Mouse (Mus musculus) stomach, postnatal 0 days (tissue): ENCODE results near the gene Dcaf6. TPM values are rescaled to one million over a fixed set of nuclear protein-coding genes. Genes with fewer than 3 reads are reported as not detected.
"Not testable (repeated sequence)": the region's sequence is repeated elsewhere in the genome, so short reads cannot be mapped to it uniquely, and the experiment has no call there.

Source experiments
- ATAC-seq: fragments of 200-750 bp; cut with Nextera tagmentation; 2 replicates; pipeline ENCODE4 v1.8.0; 2017; ENCODE audit not compliant: low FRiP score, low TSS enrichment
- DNase-seq: peaks from one replicate; pipeline ENCODE4 v3.0.0-alpha.2; 2016; ENCODE audit warnings: low spot score
- H3K27ac ChIP-seq: fragments of 300-500 bp; sonication (generic); replicated peaks from 2 replicates; pipeline ENCODE4 v1.5.1; 2014; ENCODE audit warnings: mild to moderate bottlenecking, control low read depth
- H3K27me3 ChIP-seq: fragments of 300-500 bp; sonication (generic); 2 replicates; pipeline ENCODE4 v1.6.1; 2014; ENCODE audit warnings: low read length; ENCODE audit not compliant: control insufficient read depth, insufficient read depth
- H3K36me3 ChIP-seq: fragments of 300-500 bp; sonication (generic); 2 replicates; pipeline ENCODE4 v1.6.1; 2014; ENCODE audit warnings: low read length, mixed read lengths; ENCODE audit not compliant: control insufficient read depth, insufficient read depth
- H3K4me1 ChIP-seq: fragments of 300-500 bp; sonication (generic); replicated peaks from 2 replicates; pipeline ENCODE4 v1.6.1; 2014; ENCODE audit warnings: antibody characterized with exemption; ENCODE audit not compliant: control insufficient read depth, insufficient read depth
- H3K4me2 ChIP-seq: fragments of 300-500 bp; sonication (generic); replicated peaks from 2 replicates; pipeline ENCODE4 v1.6.1; 2014; ENCODE audit warnings: low read depth, mild to moderate bottlenecking, control low read depth, moderate library complexity
- H3K4me3 ChIP-seq: fragments of 300-500 bp; sonication (generic); 2 replicates; pipeline ENCODE4 v1.5.1; 2014; ENCODE audit warnings: low read depth, low read length, control low read depth
- H3K9ac ChIP-seq: fragments of 300-500 bp; sonication (generic); 2 replicates; pipeline ENCODE4 v1.6.1; 2014; ENCODE audit warnings: mild to moderate bottlenecking, low read length, control low read depth, mixed read lengths
- H3K9me3 ChIP-seq: fragments of 300-500 bp; sonication (generic); 2 replicates; pipeline ENCODE4 v1.6.1; 2016; ENCODE audit warnings: low read length; ENCODE audit not compliant: control insufficient read depth
- CTCF ChIP-seq: IDR thresholded peaks from 2 replicates; pipeline ENCODE4 v1.5.1; 2016; ENCODE audit warnings: antibody characterized with exemption, low read depth, mild to moderate bottlenecking, moderate library complexity
- EP300 ChIP-seq: optimal IDR thresholded peaks from 2 replicates; pipeline ENCODE3; 2016; ENCODE audit warnings: antibody characterized with exemption
- WGBS: fragments of 180-500 bp; shearing (Covaris S2); extraction: QIAGEN DNeasy Blood & Tissue Kit; methylation state at CpG from one replicate; pipeline ENCODE4 v1.1.7; 2014; 5-methylcytosine and 5-hydroxymethylcytosine counted together
- polyA plus RNA-seq: library from polyadenylated mRNA; unstranded; fragments of >200 nt; fragmentation: Nextera tagmentation; extraction: Ambion mirVana; gene quantifications from 2 replicates; pipeline ENCODE4 v1.2.1, GENCODE M21; 2015

Dcaf6 gene
- polyA plus RNA-seq, 1 experiment from 2014 or later = 9.6 TPM

GRCm38 (mm10) chr1:165344453-165344852 is 115.8 kb downstream of the Dcaf6 start:
- no peak for ATAC-seq
- H3K4me1 ChIP-seq = no peaks in the 10 kb centered on the region
- no peak overlapping the region for H3K4me3 ChIP-seq
- H3K36me3 ChIP-seq = no peaks in the 10 kb centered on the region
- H3K27me3 ChIP-seq = no peaks in the 10 kb centered on the region
- no peak overlapping the region for H3K9ac ChIP-seq
- no peak overlapping the region for H3K27ac ChIP-seq
- DNase-seq = no peak
- no peak overlapping the region for H3K4me2 ChIP-seq
- no peaks in the 10 kb centered on the region for H3K9me3 ChIP-seq
- 65% methylated on average over 4 of the region's 4 CpGs for WGBS
- TF ChIP-seq EP300 (no peak), CTCF (no peak)

GRCm38 (mm10) chr1:165342126-165342525 is 118.1 kb downstream of the Dcaf6 start:
- Histone ChIP-seq H3K4me2 (no peak overlapping the region), H3K4me3 (no peak overlapping the region), H3K27me3 (no peaks in the 10 kb centered on the region), H3K4me1 (no peaks in the 10 kb centered on the region), H3K27ac (no peak overlapping the region), H3K9me3 (no peaks in the 10 kb centered on the region), H3K9ac (no peak overlapping the region), H3K36me3 (no peaks in the 10 kb centered on the region; the same call in 1 of the 2 replicates)
- no peak for DNase-seq
- TF ChIP-seq CTCF (no peak), EP300 (no peak)
- no peak for ATAC-seq
- 73% methylated on average over 7 of the region's 7 CpGs for WGBS

- Histone ChIP-seq H3K4me3 (no peak overlapping the region), H3K36me3 (peaks cover 8% of the 10 kb centered on the region; the same call in 1 of the 2 replicates), H3K4me1 (no peaks in the 10 kb centered on the region), H3K27ac (no peak overlapping the region), H3K27me3 (no peaks in the 10 kb centered on the region), H3K9me3 (no peaks in the 10 kb centered on the region), H3K9ac (no peak overlapping the region), H3K4me2 (no peak overlapping the region)
- 69% methylated on average over 3 of the region's 3 CpGs for WGBS
- ATAC-seq (no peak), DNase-seq (no peak)
- TF ChIP-seq CTCF = no peak
- no peak for TF ChIP-seq EP300
Measured at GRCm38 (mm10) chr1:165332797-165333196, 127.5 kb downstream of the Dcaf6 start.

DNA sequence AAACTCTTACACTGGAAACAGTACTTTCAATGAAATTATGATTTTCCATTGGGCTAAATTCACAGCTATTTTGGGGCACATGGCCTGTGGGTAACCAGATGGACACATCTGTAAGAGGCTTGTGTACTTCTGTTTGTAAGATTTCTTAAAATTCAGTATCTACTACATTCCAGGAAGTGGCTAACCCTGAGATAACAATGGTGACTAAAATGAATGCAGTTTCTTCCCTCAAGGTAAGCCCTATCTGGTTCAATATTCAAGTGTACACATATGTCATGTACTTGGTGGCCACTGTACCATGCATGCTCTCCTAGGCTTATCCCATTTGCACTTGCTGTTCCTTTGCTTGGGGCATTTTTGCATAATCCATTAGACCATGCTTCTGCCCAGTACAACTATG is 129.4 kb downstream of the Dcaf6 start:
- ATAC-seq (no peak), DNase-seq (no peak)
- no peak overlapping the region for H3K27ac ChIP-seq
- no peak overlapping the region for H3K4me3 ChIP-seq
- no peaks in the 10 kb centered on the region for H3K4me1 ChIP-seq
- H3K4me2 ChIP-seq = no peak overlapping the region
- H3K36me3 ChIP-seq = 0 out of 2 replicates have a peak, but pooled peaks cover 5% of the 10 kb centered on the region
- no peak for TF ChIP-seq EP300
- no peak for TF ChIP-seq CTCF
- no peaks in the 10 kb centered on the region for H3K27me3 ChIP-seq
- H3K9ac ChIP-seq = no peak overlapping the region
- H3K9me3 ChIP-seq = no peaks in the 10 kb centered on the region

DNA sequence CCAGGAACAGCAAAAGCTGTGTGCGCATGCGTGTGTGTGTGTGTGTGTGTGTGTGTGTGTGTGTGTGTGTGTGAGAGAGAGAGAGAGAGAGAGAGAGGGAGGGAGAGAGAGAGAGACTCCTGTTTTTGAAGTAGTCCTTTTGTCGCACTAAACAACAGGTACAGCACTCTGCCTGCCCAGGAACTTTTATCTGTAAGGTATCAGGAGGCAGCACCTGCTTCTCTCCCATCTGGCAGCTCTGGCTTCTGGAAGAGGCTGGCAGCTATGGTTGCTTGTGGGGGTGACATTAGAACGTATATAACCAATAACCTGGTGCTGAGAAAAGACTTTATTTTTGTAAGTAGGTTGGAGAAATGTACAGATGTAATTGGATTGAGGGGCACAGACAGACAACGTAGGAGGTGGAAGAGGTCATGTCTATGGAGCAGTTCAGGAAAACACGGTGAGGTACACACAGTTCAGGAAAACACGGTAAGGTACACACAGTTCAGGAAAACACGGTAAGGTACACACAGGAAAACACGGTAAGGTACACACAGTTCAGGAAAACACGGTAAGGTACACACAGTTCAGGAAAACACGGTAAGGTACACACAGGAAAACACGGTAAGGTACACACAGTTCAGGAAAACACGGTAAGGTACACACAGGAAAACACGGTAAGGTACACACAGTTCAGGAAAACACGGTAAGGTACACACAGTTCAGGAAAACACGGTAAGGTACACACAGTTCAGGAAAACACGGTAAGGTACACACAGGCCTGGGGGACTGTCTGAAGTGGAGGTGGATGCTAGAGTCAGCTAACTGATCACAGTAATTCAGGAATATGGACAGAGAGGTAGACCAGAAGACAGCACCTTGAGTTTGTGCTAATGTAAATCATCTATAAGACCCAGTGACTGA is 131.6 kb downstream of the Dcaf6 start:
- not testable (repeated sequence) for H3K27ac ChIP-seq, H3K9me3 ChIP-seq, H3K27me3 ChIP-seq, H3K4me2 ChIP-seq, H3K4me1 ChIP-seq, H3K4me3 ChIP-seq, DNase-seq, H3K36me3 ChIP-seq, ATAC-seq, H3K9ac ChIP-seq
- WGBS = 91% methylated on average over 17 of the region's 17 CpGs

GRCm38 (mm10) chr1:165327831-165328230 is 132.4 kb downstream of the Dcaf6 start:
- WGBS = 61% methylated on average over 5 of the region's 5 CpGs
- no peaks in the 10 kb centered on the region for H3K27me3 ChIP-seq
- ATAC-seq (no peak), DNase-seq (no peak)
- no peak for TF ChIP-seq CTCF
- no peak for TF ChIP-seq EP300
- no peak overlapping the region for H3K27ac ChIP-seq
- H3K9me3 ChIP-seq = no peaks in the 10 kb centered on the region
- no peak overlapping the region for H3K9ac ChIP-seq
- H3K4me2 ChIP-seq = no peak overlapping the region
- no peaks in the 10 kb centered on the region for H3K4me1 ChIP-seq
- H3K4me3 ChIP-seq = no peak overlapping the region
- 0 out of 2 replicates have a peak, but pooled peaks cover 5% of the 10 kb centered on the region for H3K36me3 ChIP-seq
